ENCODE assay signal across 20 mouse cellular contexts in the genomic region with DNA sequence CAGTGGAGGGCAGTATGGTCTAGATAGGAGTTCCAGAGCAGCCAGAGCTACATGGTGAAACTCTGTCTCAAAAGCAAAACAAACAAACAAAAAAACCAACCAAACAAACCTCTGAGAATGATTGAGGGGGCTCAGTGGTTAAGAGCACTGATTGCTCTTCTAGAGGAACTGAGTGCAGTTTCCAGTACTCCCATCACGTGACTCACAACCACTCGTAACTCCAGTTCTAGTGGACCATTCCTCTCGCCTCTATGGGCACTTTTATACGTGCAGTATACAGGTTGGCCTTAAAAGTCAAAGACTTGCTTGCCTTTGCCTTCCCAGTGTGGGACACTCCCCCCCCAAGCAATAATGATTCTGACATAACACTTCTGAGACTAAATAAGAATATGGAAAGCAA.
"Had no signal": no experiment of that assay in that cellular context is flagged by ENCODE, and none has a peak within 500 bp of the region (broad histone marks: within the 10 kb centered on the region; RNA-seq: fewer than 3 reads in every experiment).

No protein-coding gene starts in this region.

- H3K9me3 ChIP-seq: liver, embryonic 13.5 days; liver, embryonic 15.5 days; lung, embryonic 15.5 days; megakaryocyte, embryonic 14.5 days; midbrain, embryonic 15.5 days; neural tube, embryonic 13.5 days; neural tube, embryonic 15.5 days had no signal

- H3K27ac ChIP-seq: liver, embryonic 13.5 days; liver, embryonic 15.5 days; lung, embryonic 15.5 days; macrophage; midbrain, embryonic 15.5 days; neural tube, embryonic 13.5 days; neural tube, embryonic 15.5 days had no signal

- H3K36me3 ChIP-seq: liver, embryonic 13.5 days; lung, embryonic 15.5 days; neural tube, embryonic 13.5 days had no signal

- DNase-seq: liver, embryonic 13.5 days; liver, postnatal 0 days; lung, adult 2 months; lung, postnatal 14 days; lung, postnatal 36 days; retina, postnatal 1 day; right cerebral cortex, adult 18-20 months; right cerebral cortex, postnatal 25 days; right cerebral cortex, postnatal 4 days; spleen, adult 18-20 months; thymus, adult 18-20 months had no signal

- ATAC-seq: liver, postnatal 0 days; lung, postnatal 0 days; midbrain, embryonic 15.5 days had no signal

- H3K9ac ChIP-seq: liver, embryonic 13.5 days; liver, embryonic 15.5 days; liver, postnatal 0 days; lung, embryonic 15.5 days; midbrain, embryonic 15.5 days; neural tube, embryonic 13.5 days; neural tube, embryonic 15.5 days had no signal

- H3K4me3 ChIP-seq: liver, embryonic 13.5 days; liver, embryonic 15.5 days; lung, embryonic 15.5 days; megakaryocyte, embryonic 14.5 days; midbrain, embryonic 15.5 days; neural tube, embryonic 13.5 days; neural tube, embryonic 15.5 days had no signal

- H3K4me2 ChIP-seq: liver, embryonic 13.5 days; liver, embryonic 15.5 days; lung, embryonic 15.5 days; midbrain, embryonic 11.5 days; midbrain, embryonic 15.5 days; neural tube, embryonic 13.5 days; neural tube, embryonic 15.5 days had no signal

- H3K27me3 ChIP-seq: neural tube, embryonic 13.5 days had no signal
